Mouse (Mus musculus) c-Kit-positive CD71-positive TER-119-negative erythroid progenitor cells, embryonic 14.5 days (primary cell): ENCODE results near the gene Actr2.
"Not testable (repeated sequence)": the region's sequence is repeated elsewhere in the genome, so short reads cannot be mapped to it uniquely, and the experiment has no call there.

ENCODE experiments used
- DNase-seq: peaks from one replicate; pipeline ENCODE4 v3.0.0-alpha.2; 2013; ENCODE audit warnings: low read depth

Gene Actr2

DNA sequence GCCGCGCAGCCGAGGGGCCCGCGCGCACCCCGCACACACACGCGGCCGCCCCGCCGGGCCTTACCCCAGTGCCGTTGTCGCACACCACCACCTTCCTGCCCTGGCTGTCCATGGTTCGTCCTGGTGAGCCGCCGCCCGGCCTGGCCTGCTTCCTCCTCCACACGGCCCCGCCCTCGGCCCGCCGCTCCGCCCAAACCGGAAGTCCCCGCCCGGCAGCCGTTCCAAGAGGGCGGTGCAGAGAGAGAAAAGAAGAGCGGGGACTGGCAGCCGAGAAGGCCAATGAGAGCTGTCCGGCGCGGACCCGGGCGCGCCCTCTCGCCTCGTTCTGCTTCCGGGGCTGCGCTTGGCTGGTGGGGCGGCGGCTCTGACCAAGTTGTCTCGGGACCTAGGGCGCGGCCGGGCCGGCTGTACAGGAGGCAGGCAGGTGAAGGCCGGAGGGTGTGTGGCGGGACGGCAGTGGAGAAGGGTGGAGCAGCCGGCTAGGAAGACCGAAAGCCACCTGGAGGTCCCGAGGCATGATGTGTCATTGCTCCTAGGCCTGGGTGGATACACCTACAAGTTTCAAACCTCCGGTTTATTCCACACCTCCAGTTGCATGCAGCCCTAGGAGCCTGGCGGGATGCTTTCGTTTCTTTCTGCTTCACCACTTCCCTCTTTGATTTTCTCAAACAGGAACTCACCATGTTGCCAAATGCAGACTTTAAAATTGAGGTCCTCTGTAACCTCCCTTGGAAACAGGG, at the start of gene Actr2:
Gene Actr2, minus strand, starts transcription at position 173 of the 740 bp plus-strand sequence.
- DNase-seq, result peak; percentile 92

DNA sequence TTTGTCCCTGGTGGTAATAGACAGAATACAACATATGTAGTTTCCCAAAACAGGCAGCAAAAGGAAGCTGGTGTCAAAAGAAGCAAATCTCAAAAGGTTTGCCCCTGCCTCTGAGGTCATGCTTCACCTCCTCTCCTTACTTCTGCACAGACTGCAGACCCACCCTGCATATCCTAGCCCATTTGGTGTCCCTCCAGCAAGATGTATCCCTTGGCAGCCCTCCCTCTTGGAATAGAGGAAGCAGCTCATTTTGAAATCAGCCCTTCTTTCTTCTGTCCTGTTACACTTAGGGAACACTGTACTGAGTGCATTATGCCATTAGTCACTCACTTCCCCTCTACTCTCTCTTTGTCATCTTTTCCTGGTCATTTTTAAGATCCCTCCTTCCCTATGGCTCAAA, 46.2 kb upstream of the Actr2 start:
- no peak for DNase-seq

DNA sequence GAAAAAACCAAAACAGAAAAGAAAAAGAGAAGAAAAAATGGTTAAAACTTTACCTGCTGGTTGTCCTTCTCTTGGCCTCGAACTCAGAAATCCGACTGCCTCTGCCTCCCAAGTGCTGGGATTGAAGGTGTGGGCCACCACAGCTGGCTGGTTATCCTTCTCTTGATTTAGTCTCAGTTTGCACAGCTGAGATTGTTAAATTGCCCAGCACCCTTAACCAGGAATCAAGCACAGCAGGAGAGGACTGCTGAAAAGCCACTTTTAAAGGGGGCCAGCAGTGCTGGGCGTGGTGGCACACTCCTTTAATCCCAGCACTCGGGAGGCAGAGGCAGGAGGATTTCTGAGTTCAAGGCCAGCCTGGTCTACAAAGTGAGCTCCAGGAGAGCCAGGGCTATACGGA, 40.8 kb upstream of the Actr2 start:
- not testable (repeated sequence) for DNase-seq

DNA sequence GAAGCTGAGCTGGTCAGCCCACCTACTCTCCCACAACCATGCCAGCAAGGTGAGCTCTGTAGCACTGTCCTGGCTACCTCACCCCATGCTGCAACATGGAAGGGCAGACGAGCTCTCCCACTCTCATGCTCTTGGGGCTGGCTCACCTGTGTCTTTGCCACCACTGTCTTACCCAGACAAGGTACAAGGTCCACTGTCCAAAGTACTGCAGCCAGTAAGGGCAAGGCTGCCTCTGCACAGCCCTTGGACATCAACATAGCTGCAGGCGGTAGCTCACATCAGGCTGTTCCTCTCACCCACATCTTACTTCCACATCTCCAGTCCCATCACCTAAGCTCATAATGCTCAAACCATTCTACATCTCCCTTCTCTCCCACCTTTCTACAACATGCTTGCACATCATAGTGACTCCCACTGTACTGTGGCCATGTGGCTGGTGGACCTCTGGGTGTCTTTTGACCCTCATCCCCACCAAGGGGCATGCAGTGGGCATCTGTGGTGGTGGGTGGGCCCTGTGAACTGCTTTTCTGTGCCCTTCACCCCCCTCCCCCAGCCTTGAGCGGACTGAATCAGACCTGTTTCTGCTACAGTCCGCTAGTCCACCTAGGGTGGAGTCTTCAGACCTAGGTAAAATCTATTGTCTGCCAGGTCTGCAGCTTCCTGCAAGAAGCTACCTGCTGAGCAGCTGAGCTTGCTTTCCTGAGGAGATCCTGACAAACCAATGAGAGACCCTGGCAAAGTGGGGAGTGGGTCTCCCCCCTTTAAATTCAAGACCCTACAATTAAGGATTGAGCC, 39.6 kb upstream of the Actr2 start:
- DNase-seq, result no peak

DNA sequence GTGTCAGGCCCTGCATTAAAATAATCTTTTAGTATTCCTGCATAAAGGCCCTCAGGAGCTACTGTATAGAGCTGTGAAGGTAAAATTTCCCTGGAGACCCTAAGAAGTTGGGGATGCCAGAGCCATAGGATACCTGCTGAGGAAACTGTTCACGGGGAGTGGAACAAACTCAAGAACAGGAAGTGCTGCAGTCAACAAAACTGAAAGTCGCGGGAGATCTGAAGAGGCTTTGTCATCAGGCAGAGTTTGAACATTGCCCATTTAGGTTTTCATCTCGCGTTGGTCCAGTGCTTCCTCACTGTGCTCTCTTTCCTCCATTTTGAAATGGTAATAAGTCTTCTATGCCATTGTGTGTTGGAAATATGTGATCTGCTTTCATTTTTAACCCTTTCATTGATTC, 38.6 kb upstream of the Actr2 start:
- DNase-seq, result no peak

DNA sequence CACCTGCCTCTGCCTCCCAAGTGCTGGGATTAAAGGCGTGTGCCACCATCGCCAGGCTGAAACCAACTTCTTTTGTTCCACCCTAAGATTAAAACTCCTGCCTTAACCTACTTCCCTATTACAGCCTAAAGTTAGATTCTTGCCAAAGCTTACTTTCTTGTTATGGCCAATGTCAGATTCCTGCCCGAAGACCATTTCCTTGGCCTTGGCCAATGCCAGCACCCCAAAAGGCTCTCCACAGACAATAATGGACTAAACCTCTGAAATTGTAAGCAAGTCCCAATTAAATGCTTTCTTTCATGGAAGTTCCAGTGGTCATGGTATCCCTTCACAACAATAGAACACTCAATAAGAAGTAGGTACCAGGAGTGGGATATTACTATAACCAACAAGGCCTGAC, 37.2 kb upstream of the Actr2 start:
- DNase-seq, result no peak

DNA sequence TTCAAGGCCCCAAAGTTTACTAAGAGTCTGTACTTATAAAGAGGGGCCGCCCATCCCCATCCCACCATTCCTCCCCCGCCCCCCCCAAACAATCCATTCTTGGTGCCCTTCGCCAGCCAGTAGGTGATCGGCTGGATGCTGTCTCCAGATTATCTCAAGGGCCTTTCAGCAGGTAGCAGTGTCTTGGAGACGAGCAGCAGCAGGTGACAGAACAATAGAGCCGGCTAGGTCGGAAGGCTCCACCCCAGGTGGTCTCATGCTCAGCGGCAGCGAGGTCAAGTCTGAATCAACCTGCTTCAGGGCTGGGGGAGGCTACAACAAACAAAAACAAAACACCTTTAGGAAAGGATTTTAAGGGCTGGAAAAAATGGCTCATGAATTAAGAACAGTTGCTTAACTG, 32.7 kb upstream of the Actr2 start:
- DNase-seq, result no peak

DNA sequence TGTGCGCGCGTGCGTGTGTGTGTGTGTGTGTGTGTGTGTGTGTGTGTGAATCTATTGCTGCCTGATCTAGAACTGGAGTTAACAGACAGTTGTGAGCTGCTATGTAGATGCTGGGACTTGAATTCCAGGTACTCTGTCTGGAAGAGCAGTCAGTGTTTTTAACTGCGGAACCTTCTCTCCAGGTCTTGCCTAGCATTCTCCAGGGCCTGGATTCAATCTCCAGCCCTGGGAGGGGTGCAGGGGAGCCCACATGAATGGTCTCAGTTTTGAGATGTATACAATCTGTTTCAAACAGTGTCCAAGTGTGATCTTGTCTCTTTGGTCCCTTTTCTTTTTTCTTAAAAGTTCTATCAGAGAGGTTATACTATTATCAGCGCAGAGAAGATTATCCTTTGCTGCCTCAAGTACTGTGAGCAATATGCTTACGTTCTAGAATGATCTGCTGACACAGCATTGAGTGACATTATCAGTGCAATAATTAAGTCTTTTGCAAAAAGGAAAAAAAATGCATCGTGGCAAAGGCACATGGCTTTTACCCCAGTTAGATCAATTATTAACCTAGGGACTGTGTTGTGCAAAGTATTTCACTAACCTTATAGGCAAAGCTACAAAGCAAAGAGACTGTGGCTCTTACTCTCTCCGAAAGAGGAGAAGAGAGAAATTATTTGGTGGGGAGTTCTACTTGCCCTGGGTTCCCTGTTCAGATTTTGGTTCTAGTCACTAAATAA, 32.0 kb upstream of the Actr2 start:
- DNase-seq, result no peak

DNA sequence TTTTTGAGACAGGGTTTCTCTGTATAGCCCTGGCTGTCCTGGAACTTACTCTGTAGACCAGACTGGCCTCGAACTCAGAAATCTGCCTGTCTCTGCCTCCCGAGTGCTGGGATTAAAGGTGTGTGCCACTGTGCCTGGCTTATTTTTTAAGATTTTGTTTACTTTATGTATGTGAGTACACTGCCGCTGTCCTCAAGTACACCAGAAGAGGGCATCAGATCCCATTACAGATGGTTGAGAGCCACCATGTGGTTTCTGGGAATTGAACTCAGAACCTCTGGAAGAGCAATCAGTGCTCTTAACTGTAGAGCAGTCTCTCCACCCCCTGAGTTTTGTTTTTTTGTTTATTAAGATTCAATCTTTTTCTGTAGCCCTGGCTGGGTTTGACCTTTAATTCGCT, 31.0 kb upstream of the Actr2 start:
- not testable (repeated sequence) for DNase-seq

DNA sequence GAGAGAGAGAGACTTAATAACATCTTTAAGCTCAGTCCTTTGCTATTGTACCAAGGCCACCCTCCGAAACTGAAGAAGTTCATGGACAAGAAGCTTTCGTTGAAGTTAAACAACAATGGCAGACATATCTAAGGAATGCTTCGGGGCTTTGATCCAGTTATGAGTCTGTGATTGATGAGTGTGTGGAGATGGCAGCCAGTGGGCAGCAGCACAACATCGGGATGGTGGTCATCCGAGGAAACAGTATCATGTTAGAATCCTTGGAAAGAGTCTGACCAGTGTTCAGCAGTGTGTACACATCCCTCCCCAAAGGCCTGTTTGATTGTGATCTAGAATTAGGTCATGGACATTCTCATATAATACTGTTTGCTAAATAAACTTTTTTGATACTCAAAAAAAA, 29.8 kb upstream of the Actr2 start:
- DNase-seq, result peak; percentile 6

DNA sequence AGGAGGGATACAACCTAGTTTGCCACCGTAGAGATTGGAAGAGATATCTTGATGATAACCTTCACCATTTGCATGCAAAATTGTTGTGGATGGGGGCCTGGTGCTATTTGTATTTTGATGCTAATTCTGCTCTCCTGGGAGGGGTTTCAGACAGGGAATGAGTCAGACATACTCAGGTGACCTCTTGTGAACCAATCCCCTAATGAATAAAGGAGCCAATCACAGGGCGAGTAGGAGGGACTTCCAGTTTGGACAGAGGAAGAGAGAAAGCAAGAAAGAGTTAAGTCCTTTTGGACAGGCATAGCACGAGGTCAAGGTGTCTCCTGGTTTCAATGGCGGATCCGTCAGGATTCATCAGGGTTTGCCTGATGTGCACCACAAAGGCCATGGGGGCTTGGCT, 27.6 kb upstream of the Actr2 start:
- no peak for DNase-seq

DNA sequence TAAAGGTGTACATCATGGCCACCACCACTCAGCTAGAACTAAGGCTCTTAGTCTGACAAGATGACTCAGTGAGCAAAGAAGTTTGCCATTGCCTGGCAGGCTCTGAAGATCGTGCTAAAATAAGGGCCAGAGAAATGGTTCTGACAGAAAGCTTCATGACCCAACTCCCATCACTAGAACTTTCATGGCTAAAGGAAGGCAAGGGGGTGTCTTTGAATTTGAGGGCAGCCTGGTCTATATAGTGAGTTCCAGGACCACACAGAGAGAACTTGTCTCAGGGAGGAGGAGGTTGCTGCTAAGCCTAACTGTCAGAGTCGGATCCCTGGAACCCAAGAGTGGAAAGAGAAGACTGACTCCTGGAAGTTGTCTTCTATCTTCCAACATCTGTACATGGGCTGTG, 27.0 kb upstream of the Actr2 start:
- no peak for DNase-seq

DNA sequence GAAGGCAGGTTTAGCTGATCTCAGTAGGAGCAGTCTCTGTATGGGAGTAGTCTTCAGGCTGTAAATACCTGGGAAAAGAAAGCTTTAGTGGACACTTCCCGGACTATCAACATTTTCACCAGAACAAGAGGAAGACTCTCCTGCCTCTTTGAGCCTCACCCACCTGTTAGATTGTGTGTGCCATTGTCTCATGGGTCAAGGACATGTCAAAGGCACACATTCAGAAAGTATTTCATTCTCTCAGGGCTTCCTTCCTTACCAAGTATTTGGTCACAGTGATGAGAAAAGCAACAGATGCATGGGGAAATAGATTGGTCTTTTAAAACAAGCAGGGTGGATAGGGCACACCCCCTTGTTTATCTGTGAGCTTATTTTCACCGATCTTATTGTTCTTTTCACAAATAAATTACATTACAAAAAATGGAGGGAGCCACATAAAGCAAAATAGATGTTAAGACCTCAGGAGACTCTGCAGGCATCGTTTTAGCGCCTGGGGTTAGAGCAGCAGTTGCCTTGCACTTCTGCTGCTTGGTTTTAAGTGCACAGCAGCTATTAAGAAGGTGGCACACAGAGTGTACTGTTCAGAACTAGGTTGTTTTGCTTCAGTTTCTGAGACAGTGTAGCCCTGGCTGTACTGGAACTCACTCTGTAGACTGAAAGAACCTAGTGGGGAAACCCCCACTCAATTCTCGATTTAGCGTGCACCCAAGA, 25.9 kb upstream of the Actr2 start:
- no peak for DNase-seq

DNA sequence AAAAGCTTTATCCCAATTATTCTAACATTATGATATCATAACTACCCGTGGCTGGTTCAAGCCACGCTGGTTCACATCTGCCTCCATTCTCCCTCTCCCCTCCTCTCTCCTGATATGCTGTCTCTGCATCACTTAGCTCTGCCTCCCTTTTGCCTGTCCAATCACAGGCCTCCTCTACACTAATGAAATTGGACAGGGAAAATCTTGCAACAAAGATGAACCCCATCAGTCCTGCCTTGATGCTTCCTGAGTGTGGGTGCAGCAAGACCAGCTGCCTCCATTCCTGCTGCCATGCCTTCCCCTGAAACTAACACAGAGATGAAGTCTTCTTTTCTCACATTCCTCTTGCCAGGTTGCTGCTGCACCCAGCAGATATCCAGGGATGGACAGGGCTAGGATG, 25.2 kb upstream of the Actr2 start:
- no peak for DNase-seq

DNA sequence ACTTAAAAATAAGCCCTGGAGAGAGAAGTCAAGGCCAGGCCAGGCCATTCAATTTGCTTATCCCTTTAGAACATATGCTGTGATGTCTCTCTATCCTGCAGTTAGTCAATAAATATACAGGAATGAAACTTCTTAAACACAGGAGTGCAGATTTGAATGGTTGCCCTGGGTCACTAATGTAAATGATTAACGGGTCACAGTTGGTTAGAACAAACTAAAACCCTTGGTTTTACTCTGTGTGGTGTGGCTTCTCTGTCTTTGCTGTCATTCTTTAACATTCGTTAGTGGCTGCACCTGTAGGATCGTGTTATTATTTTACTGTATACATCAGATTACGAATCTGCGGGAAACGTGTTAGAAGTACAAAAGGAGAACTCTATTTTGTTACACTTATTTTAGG, 23.6 kb upstream of the Actr2 start:
- DNase-seq, result no peak

DNA sequence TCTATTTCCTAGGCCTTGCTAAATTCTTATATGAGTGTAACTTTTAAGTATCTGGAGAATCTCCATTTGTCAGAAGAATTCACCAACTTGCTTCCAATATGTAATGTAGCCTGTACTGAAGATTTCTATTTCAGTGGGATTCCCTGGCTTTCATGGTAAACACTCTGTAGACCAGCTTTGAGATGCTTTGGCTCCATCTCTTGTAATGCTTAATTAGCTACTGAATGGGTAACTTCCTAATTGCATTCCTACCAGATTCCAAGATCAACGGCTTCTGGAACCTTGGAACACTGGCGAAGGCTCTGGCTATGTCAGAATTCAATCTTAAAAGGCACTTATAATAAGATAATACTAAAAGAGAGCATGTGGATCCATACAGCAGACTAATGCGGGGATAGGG, 22.2 kb upstream of the Actr2 start:
- DNase-seq, result not testable (repeated sequence)

DNA sequence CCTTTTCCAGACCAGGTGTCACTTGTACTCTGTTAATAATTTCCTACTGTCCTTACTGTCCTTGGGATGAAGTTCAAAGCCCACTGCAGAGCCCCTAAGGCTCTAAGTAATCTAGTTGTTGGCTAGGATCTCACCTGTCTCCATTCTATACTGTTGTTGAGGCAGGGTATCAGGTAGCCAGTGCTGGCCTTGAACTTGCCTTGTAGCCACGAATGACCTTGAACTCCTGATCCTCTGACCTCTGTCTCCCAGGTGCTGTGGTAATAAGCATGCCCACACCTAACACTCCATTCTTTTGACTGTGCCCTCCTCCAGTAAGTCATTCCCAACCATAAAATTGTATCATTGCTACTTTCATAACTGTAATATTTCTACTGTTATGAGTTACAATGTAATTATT, 21.0 kb upstream of the Actr2 start:
- no peak for DNase-seq

DNA sequence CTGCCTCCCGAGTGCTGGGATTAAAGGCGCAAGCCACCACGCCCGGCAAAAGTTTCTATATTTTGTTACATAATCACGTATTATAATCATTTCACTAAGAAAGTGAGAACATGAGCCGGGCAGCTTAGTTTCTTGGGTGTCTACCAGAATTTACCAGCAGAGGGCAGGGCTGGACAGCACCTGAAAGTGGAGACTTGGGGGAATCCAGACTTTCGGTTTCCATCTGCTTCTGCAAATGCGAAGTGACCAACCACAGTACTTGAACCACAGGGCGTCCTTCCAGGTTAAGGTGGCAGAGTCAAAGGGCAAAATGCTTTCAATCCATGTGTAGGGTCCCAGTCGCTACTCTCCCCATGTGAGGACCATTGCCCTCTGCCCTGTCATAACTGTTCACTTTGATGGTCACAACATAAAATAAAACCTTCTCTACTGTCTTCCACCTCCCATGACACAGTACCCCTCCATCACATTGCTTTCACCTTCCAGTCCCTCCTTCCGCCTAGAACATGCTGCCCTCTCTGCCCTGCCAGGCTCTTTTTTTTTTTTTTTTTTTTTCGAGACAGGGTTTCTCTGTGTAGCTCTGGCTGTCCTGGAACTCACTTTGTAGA, 20.3 kb upstream of the Actr2 start:
- DNase-seq, result peak; percentile 67

DNA sequence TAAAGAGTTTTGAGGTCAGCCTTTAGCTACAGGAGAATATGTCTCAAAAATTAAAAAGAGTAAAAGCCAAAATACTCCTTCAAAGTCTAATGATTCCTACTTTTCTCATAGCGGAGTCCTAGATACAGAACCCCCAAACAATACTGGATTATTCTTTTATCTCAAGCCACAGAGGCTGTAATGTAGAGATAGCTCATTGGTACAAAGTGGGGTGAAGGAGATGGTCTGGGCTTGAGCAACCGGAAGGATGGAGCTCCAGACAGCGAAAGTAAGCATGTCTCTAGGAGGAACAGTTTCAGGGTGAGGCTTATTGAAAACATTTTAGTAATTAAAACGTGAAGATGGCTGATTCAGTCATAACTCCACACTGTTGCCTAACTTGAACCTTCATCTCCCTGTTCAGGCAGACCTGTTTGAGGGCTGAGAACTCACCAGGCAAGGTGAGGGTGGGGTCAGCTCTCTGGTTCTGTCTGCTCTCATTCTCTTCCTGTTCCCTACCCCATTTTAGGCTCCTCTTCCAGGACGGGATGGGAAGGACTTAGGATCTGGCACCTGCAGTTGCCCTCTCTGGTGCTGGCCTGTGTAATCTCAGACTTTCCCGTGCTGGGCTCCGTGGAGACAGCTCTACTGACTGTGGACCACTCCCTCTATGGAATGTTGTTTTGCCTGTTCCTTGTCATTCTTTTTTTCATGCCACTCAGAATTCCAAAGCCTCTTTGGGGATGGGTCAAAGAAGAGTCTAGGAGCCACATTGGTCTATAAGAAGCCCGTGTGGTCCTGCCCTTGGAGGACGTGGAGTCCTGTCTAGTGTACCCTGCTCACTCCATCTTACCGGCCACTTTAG, 14.2 kb upstream of the Actr2 start:
- no peak for DNase-seq

DNA sequence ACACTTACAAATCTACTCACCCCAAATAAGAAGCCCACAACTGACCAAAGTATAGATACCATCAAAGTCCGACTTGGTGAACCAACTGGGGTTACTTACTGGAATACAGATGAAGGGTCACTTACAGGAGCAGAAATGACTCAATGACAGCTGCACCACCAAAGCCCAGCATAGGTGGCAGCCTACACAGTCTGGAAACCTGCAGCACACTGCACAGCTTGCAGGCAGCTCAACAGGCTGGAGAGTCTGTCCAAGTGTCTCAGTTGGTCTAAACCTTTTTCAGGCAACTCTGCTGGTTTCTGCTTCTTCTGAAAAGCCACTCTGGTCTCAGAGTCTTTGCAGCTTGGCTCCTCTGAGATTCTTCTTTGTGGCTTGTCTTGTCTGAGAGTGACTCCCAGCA, 12.7 kb upstream of the Actr2 start:
- no peak for DNase-seq

DNA sequence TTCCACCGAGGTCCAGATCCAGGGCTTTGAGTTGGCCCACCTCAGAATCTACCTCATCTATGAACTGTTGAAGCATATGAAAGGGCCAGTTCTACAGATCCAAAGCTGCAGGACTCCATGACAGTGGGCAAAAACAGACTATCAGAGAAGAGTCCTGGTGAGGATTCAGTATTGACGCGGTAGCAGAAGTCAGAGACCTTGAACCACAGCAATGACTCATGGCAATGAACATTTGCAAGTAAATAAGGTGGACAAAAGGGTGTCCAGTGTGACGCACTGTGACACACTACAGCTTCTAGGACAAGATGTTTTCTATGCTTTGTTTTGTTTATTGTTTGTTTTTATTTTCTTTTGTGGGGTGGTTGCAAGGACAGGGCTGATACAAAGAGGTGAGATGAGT, 4.0 kb upstream of the Actr2 start:
- DNase-seq, result no peak
